Mouse (Mus musculus) limb, embryonic 15.5 days (tissue): ENCODE data around the gene Gps2. TPM values are rescaled to one million over a fixed set of nuclear protein-coding genes. Genes with fewer than 3 reads are reported as not detected.
"Not testable (repeated sequence)": the region's sequence is repeated elsewhere in the genome, so short reads cannot be mapped to it uniquely, and the experiment has no call there.

Experiments used
- ATAC-seq: fragments of 200-750 bp; cut with Nextera tagmentation; 2 replicates; pipeline ENCODE4 v1.8.0; 2017; ENCODE audit warnings: low read depth, moderate TSS enrichment; ENCODE audit not compliant: insufficient number of reproducible peaks, low FRiP score, low TSS enrichment
- H3K27ac ChIP-seq: fragments of 300-500 bp; sonication (generic); 2 replicates; pipeline ENCODE4 v1.5.1; 2015; ENCODE audit warnings: moderate library complexity, mild to moderate bottlenecking, inconsistent platforms
- H3K27me3 ChIP-seq: fragments of 300-500 bp; sonication (generic); 2 replicates; pipeline ENCODE4 v1.6.1; 2015; ENCODE audit warnings: inconsistent platforms
- H3K36me3 ChIP-seq: fragments of 300-500 bp; sonication (generic); 2 replicates; pipeline ENCODE4 v1.6.1; 2015; ENCODE audit warnings: inconsistent platforms
- H3K4me1 ChIP-seq: fragments of 300-500 bp; sonication (generic); 2 replicates; pipeline ENCODE4 v1.6.1; 2015; ENCODE audit warnings: inconsistent platforms
- H3K4me2 ChIP-seq: fragments of 300-500 bp; sonication (generic); 2 replicates; pipeline ENCODE4 v1.6.1; 2015; ENCODE audit warnings: mild to moderate bottlenecking, inconsistent platforms
- H3K4me3 ChIP-seq: fragments of 300-500 bp; sonication (generic); 2 replicates; pipeline ENCODE4 v1.5.1; 2015; ENCODE audit warnings: mild to moderate bottlenecking, inconsistent platforms
- H3K9ac ChIP-seq: fragments of 300-500 bp; sonication (generic); 2 replicates; pipeline ENCODE4 v1.6.1; 2015; ENCODE audit warnings: inconsistent platforms
- H3K9me3 ChIP-seq: fragments of 300-500 bp; sonication (generic); 2 replicates; pipeline ENCODE4 v1.6.1; 2016; ENCODE audit warnings: inconsistent platforms
- WGBS: fragments of 180-500 bp; shearing (Covaris S2); methylation state at CpG from one replicate; pipeline ENCODE4 v1.1.7; 2015; 5-methylcytosine and 5-hydroxymethylcytosine counted together
- polyA plus RNA-seq: library from polyadenylated mRNA; unstranded; fragments of >200 nt; fragmentation: Nextera tagmentation; extraction: Ambion mirVana; gene quantifications from 2 replicates; pipeline ENCODE4 v1.2.1, GENCODE M21; 2015

The Gps2 gene
- polyA plus RNA-seq, 1 experiment from 2014 or later = 71.5 TPM

DNA sequence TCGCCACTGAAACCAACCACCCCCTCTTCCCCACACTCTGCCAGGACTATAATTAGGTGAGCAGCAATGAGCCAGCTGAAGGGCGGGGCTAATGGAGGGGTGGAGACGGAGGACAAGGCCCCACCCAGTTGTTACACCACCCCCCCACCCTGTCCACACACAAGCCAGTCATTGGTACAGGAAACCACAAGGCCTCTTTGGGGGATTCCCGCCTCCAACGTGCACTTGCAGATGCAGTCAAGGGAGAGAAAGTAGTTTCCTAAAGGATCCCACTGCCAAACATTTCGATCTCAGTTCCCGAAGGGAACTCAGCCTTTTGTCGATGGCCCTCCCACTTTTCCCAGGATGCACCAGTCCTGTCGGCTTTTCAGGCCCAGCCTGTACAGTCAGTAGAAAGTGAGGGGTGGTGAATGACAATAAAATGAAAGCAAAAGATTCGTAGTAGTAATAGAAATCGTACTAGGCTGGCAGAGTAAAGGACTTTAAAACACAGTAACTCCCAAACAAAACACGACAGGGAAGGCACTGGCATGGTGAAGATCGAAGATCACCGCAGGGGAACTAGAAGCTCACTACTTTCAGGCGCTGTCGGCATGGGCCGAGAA lies 6.1 kb downstream of the Gps2 start:
- Histone ChIP-seq H3K27me3 (no peaks in the 10 kb centered on the region), H3K27ac (peak overlapping the region; percentile 96), H3K4me3 (peak overlapping the region; percentile 94), H3K9ac (peak overlapping the region; percentile 91), H3K4me2 (peak overlapping the region; percentile 84), H3K9me3 (no peaks in the 10 kb centered on the region), H3K36me3 (peaks cover 43% of the 10 kb centered on the region), H3K4me1 (peaks cover 35% of the 10 kb centered on the region)
- under 1% methylated on average over 17 of the region's 17 CpGs for WGBS
- no peak for ATAC-seq

DNA sequence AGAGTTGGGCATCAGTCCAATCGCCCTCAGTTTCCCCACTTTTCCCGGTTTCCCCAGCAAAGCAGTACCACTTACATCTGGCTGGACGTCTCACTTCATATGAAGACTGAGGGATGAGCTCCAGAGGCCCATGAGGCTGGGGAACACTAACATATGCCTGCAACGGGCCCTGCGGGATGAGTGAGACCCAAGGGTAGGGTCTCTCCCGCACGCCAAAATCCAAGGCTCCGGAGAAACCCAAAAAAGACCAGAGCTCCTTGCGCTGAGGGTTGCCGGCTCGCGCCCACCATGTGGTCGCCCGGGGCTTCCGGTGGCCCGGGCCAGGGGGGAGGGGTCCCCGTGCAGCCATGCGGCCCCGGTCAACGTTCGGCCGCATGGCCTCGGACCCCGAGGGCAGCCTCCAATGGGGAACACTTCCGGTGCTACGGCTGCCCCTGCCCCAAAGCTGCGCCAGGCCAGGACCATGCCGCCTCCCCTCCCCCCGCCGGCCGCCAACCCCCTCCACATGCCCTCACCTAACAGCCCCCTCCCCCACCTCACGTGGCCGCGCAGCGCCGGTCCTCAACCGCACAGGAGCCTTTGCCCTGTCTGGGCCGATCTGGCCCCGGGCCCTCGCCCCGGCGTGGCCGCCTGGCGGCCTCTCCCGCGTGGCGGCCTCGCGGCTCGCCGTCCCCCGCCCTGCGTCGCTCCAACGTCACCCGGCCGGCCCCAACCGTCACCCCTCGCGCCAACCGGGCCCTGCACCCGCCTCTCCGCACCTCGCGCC lies 6.8 kb downstream of the Gps2 start:
- 0 out of 2 replicates have a peak, but pooled peaks have one; percentile 1 for ATAC-seq
- Histone ChIP-seq H3K4me2 (peak overlapping the region; percentile 84), H3K9me3 (no peaks in the 10 kb centered on the region), H3K27me3 (no peaks in the 10 kb centered on the region), H3K4me3 (peak overlapping the region; percentile 94), H3K4me1 (peaks cover 29% of the 10 kb centered on the region), H3K36me3 (peaks cover 36% of the 10 kb centered on the region), H3K9ac (peak overlapping the region; percentile 91), H3K27ac (peak overlapping the region; percentile 96)
- WGBS = under 1% methylated on average over 64 of the region's 65 CpGs

GRCm38 (mm10) chr11:69921114-69922011 lies 7.7 kb downstream of the Gps2 start, which contains the start of gene Eif5a:
Eif5a (minus strand) TSS chr11:69921958.
- Histone ChIP-seq H3K4me3 (peak within 1 kb of the TSS; percentile 94), H3K9ac (peak within 1 kb of the TSS; percentile 91), H3K27ac (peak within 1 kb of the TSS; percentile 99), H3K36me3 (peaks cover 27% of the 10 kb centered on the region), H3K9me3 (no peaks in the 10 kb centered on the region), H3K4me1 (peaks cover 21% of the 10 kb centered on the region), H3K4me2 (peak within 1 kb of the TSS; percentile 84), H3K27me3 (no peaks in the 10 kb centered on the region)
- under 1% methylated on average over 78 of the region's 78 CpGs for WGBS
- peak; percentile 98 for ATAC-seq

DNA sequence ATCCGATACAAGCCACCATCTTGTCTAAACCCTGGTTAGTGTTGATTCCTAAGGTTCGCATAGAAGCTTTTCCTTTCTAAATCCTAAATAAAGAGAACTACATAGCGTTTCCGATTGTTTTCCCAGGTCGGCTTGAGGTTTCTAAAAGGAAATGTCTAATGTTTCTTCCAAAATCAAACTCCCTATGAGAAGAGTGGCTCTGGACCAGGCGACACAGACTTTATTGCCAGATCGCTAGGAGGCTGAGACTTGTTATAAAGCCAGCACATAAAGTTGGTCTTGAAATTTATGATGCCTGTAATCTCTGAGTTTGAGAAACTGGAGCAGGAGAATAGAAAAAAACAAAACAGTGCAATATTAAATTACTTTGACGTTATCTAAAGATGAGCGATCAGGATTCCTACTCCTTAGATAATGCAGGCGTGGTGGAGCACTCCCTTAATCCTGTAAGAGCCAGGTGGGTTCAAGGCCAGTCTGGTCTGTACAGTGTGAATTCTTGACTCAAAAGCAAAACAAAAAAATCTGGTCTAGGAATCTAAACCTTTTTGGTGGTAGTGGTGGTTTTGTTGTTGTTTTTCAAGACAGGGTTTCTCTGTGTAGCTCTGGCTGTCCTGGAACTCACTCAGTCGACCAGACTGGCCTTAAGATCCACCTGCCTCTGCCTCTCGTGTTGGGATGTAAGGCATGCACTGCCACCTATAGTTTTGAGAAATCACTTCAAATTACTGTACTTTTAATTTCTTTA lies 8.5 kb downstream of the Gps2 start:
- Histone ChIP-seq H3K27me3 (no peaks in the 10 kb centered on the region), H3K4me2 (peak overlapping the region; percentile 60), H3K4me1 (peaks cover 20% of the 10 kb centered on the region), H3K36me3 (peaks cover 19% of the 10 kb centered on the region), H3K27ac (peak overlapping the region; percentile 99), H3K9me3 (no peaks in the 10 kb centered on the region), H3K9ac (peak overlapping the region; percentile 52), H3K4me3 (peak overlapping the region; percentile 94)
- peak; percentile 4; the same call in 1 of the 2 replicates for ATAC-seq
- WGBS = 3% methylated on average over 12 of the region's 12 CpGs

- no peak overlapping the region for H3K4me3 ChIP-seq
- H3K27ac ChIP-seq = peak overlapping the region; percentile 99
- peaks cover 20% of the 10 kb centered on the region for H3K4me1 ChIP-seq
- WGBS = 59% methylated on average over 3 of the region's 3 CpGs
- no peaks in the 10 kb centered on the region for H3K27me3 ChIP-seq
- H3K36me3 ChIP-seq = peaks cover 13% of the 10 kb centered on the region
- H3K9ac ChIP-seq = 0 out of 2 replicates have a peak overlapping the region, but pooled peaks have one; percentile 17
- no peak for ATAC-seq
- no peaks in the 10 kb centered on the region for H3K9me3 ChIP-seq
- H3K4me2 ChIP-seq = no peak overlapping the region; the same call in 1 of the 2 replicates
Observed at GRCm38 (mm10) chr11:69922796-69923195, 9.1 kb downstream of the Gps2 start.

- Histone ChIP-seq H3K9ac (no peak overlapping the region), H3K4me3 (no peak overlapping the region), H3K27me3 (no peaks in the 10 kb centered on the region), H3K27ac (no peak overlapping the region), H3K9me3 (no peaks in the 10 kb centered on the region), H3K4me2 (no peak overlapping the region), H3K36me3 (no peaks in the 10 kb centered on the region), H3K4me1 (peaks cover 3% of the 10 kb centered on the region)
- WGBS = 93% methylated on average over 2 of the region's 2 CpGs
- no peak for ATAC-seq
Observed at GRCm38 (mm10) chr11:69927501-69927900, 13.8 kb downstream of the Gps2 start.

DNA sequence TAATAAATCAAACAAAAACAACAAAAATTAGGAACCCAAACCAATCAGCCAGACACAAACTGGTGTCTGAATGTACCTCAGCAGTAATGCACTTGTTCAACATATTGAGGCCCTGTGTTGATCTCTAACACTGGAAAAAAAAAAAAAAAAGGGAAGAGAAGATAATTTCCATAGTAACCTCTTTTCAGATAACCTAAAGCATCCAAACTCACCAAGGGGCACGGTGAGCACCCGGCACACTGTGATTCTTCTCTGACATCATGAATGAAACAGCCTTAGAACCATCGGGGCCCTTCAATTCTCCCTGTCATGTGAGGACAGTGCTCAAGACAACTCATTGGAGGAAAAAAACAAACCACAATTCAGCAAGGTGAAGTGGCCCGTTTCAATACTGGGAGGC lies 16.0 kb downstream of the Gps2 start:
- Histone ChIP-seq H3K27me3 (no peaks in the 10 kb centered on the region; the same call in 1 of the 2 replicates), H3K27ac (no peak overlapping the region), H3K4me1 (peaks cover 8% of the 10 kb centered on the region; the same call in 1 of the 2 replicates), H3K36me3 (no peaks in the 10 kb centered on the region), H3K9ac (no peak overlapping the region), H3K9me3 (no peaks in the 10 kb centered on the region), H3K4me2 (no peak overlapping the region), H3K4me3 (no peak overlapping the region)
- no peak for ATAC-seq
- 82% methylated on average over 4 of the region's 4 CpGs for WGBS

GRCm38 (mm10) chr11:69930176-69930575 lies 16.5 kb downstream of the Gps2 start:
- 84% methylated on average over 8 of the region's 8 CpGs for WGBS
- ATAC-seq = not testable (repeated sequence)

GRCm38 (mm10) chr11:69930967-69931537 lies 17.4 kb downstream of the Gps2 start:
- no peak overlapping the region for H3K4me2 ChIP-seq
- WGBS = 62% methylated on average over 3 of the region's 3 CpGs
- H3K9ac ChIP-seq = no peak overlapping the region

More at GRCm38 (mm10) chr11:69930176-69930575, 16.5 kb downstream of the Gps2 start:
- H3K9me3 ChIP-seq, H3K4me2 ChIP-seq, H3K27me3 ChIP-seq, H3K36me3 ChIP-seq, H3K27ac ChIP-seq, H3K9ac ChIP-seq, H3K4me3 ChIP-seq: not testable (repeated sequence)
- peaks cover 11% of the 10 kb centered on the region for H3K4me1 ChIP-seq

DNA sequence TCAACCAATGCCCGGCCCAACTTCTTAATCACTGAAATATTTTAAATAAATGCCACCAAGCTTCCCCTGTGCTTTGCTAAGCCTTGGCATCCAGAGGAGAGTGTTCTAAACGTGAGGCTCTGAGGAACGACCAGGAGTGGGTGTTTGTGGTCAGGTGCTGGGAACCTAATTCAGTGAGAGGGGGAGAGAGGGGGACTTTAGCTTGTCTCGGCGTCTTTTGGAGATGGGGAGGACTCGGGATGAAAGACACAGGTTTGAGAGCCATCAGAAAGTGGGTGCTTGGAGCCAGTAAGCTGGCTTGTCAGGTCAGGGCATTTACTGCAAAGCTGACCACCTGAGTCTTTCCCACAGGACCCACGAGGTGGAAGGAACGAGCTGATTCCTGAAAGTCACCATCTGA lies 18.1 kb downstream of the Gps2 start:
- 65% methylated on average over 8 of the region's 8 CpGs for WGBS
- no peaks in the 10 kb centered on the region for H3K9me3 ChIP-seq
- ATAC-seq = no peak

More at GRCm38 (mm10) chr11:69930967-69931537, 17.4 kb downstream of the Gps2 start:
- Histone ChIP-seq H3K27ac (no peak overlapping the region), H3K4me3 (no peak overlapping the region), H3K36me3 (no peaks in the 10 kb centered on the region), H3K9me3 (no peaks in the 10 kb centered on the region), H3K4me1 (peaks cover 17% of the 10 kb centered on the region), H3K27me3 (peaks cover 5% of the 10 kb centered on the region; the same call in 1 of the 2 replicates)
- ATAC-seq = no peak

More for the DNA sequence above, 18.1 kb downstream of the Gps2 start:
- peaks cover 7% of the 10 kb centered on the region; the same call in 1 of the 2 replicates for H3K27me3 ChIP-seq
- H3K4me3 ChIP-seq = no peak overlapping the region
- H3K36me3 ChIP-seq = no peaks in the 10 kb centered on the region
- no peak overlapping the region for H3K27ac ChIP-seq
- no peak overlapping the region for H3K4me2 ChIP-seq
- peaks cover 24% of the 10 kb centered on the region for H3K4me1 ChIP-seq
- no peak overlapping the region for H3K9ac ChIP-seq
